Mouse (Mus musculus) adrenal gland, adult (tissue): ENCODE results near the gene Olfr1330.
"Not testable (repeated sequence)": the region's sequence is repeated elsewhere in the genome, so short reads cannot be mapped to it uniquely, and the experiment has no call there.

Source experiments
- DNase-seq, 2 experiments: peaks; one replicate each; pipeline ENCODE4 v3.0.0; 2022 to 2023; ENCODE audit warnings: low spot score in 1 of 2; ENCODE audit not compliant: inconsistent age in 2 of 2

Olfr1330 gene

GRCm38 (mm10) chr4:118888297-118888696 is at the start of gene Olfr1330:
Olfr1330 (plus strand) TSS chr4:118888597.
- no peak for DNase-seq

DNA sequence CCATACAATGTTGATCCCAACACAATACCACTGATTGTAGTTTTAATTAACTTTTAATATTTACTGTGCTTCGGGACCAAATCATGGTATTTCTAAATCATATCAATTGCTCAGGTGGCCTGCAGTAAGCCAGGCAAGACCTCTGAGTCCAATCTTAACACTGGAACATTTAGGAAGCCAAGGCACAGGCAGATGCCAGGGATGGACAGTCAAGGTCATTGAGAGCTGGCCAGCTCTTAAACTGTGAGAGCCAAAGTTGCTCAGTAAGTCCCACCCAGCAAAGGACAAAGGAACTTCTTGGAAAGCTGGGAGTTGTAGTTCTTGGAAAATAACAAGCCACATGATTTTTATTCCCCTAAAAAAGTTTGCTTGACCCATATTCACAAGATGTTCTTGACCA is 26.6 kb upstream of the Olfr1330 start:
- no peak for DNase-seq

DNA sequence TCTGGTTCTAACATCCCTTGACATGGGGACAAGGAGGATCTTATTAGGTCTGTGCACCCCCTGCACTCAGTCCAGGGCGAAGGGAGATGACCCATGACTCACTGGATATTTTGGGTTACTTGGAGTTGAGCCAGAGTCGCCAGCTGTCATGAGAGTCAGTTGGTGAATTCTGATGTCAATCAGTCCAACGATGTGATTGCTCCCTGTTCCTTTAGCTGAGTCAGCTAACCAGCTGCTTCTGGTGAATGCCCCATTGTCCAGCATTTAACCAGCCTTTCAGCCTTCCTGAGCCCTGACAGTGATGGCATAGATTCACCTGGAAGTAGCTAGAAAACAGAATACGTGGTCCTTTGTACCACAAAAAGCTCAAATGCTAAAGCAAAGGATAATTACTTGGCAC is 25.7 kb upstream of the Olfr1330 start:
- no peak for DNase-seq

GRCm38 (mm10) chr4:118864349-118864748 is 24.0 kb upstream of the Olfr1330 start, which contains the start of gene Olfr1331:
Olfr1331 (plus strand) TSS chr4:118864649.
- no peak for DNase-seq

DNA sequence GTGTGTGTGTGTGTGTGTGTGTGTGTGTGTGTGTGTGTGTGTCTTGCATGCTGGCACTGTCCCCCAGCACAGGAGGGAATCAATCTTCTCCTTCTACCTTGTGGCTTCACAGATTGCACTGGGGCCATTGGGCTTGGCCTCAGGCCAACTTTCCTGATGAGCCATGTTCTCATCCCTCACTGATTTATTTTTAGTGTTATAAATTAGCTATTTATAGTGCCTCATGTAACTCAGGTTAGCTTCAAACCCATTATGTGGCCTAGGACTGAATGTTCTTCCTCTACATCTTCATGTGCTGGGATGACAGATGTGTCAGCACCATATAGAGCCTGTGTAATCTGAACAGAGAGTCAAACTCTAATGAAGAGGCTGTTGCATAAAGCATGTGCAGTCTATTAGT is 20.8 kb upstream of the Olfr1330 start:
- DNase-seq: no peak

DNA sequence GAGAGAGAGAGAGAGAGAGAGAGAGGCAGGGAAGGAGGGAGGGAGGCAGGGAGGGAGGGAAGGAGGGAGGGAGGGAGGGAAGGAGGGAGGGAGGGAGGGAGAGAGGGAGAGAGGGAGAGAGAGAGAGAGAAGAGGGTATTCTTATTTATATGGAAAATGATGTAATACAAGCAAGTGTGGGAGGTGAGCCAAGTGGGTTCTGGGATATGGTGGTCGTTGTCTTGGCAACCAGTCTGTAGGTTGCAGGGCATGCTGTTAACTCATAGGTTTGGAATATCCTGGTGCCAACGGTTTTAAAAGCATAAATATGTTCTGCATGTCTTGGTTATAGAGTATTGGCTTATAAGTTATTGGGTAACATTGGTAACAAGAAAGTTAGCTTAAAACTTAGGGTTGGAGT is 13.6 kb downstream of the Olfr1330 start:
- no peak for DNase-seq

GRCm38 (mm10) chr4:118917365-118917764 is 29.0 kb downstream of the Olfr1330 start, which contains the start of gene Olfr1329:
Olfr1329 (minus strand) TSS chr4:118917465.
- DNase-seq: not testable (repeated sequence)

- DNase-seq: not testable (repeated sequence)
Observed at GRCm38 (mm10) chr4:118931326-118931725, 42.9 kb downstream of the Olfr1330 start.

DNA sequence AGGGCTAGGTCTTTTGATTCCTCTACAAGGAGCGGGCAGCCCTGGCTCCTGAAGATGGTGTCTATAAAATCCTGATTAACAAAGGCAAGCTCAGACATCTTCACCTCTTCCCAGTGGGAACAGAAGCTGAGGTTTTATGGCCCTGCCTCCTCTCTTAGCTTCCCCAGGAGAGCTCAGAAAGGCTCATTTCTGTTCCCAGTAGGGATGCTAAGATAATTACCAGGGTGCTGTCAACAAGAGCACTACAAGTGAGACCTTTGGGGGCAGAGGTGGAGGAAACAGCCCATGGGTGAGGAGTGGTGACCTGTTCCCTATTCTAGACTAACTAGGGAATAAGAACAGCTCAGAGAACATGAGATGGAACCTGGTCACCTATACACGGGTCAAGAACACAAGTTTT is 50.1 kb downstream of the Olfr1330 start, which contains the start of gene Olfr1328:
Gene Olfr1328 (minus strand): TSS at position 101 of the 400 bp plus-strand sequence.
- no peak for DNase-seq
